Mouse (Mus musculus) thymus, adult 2 months (tissue): ENCODE measurements around the gene Kcnip3.

Experiments used
- CTCF ChIP-seq: fragments of 200-500 bp; IDR thresholded peaks from 2 replicates; pipeline ENCODE4 v1.5.1; 2012; ENCODE audit warnings: mild to moderate bottlenecking, control low read depth, low read length, moderate library complexity, borderline replicate concordance; ENCODE audit not compliant: control insufficient read depth, poor library complexity, insufficient read depth; ENCODE audit errors: extremely low read depth
- POLR2A ChIP-seq: fragments of 200-500 bp; IDR thresholded peaks from 2 replicates; pipeline ENCODE4 v1.6.1; 2012; ENCODE audit warnings: mild to moderate bottlenecking, low read length, control low read depth, moderate library complexity; ENCODE audit not compliant: control insufficient read depth, poor library complexity, insufficient read depth; ENCODE audit errors: extremely low read depth

DNA sequence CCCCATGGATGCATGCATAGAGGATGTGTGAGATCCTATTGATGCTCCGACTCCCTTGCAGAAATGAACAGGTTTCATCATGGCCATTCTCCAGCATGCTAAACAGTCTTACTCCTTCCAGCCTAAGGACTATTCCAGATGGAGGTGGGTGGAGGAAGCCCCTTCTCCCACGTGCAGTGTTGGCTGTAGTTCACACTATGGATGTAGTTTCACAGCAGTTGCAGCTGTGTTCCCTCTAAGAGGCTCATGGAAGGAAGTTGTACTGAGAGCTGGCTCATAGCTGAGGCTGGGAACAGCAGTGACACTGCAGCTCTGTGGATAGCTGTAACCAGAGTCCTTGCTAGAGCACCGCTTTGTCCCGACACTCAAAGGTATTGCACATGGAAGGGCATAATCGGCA lies 84.2 kb downstream of the Kcnip3 start:
- TF ChIP-seq CTCF: no peak
- TF ChIP-seq POLR2A: no peak
